Mouse (Mus musculus): Measurements from ENCODE around the gene Awat1. TPM values are rescaled to one million over a fixed set of nuclear protein-coding genes. Genes with fewer than 3 reads are reported as not detected.

Gene Awat1
- not detected for total RNA-seq (2021)
- long read RNA-seq, experiment 1 = 0 reads
- long read RNA-seq, experiment 2 = 0 reads

GRCm38 (mm10) chrX:100571951-100572350 is at the start of gene Awat1:
Awat1 (plus strand) TSS chrX:100572251.
- DNase-seq = no peak

- no peak for DNase-seq
Observed at GRCm38 (mm10) chrX:100524471-100524870, 47.6 kb upstream of the Awat1 start, which contains the start of gene Dgat2l6. Dgat2l6 (plus strand) TSS chrX:100524838.

- no peak for DNase-seq
Observed at GRCm38 (mm10) chrX:100556026-100556425, 16.0 kb upstream of the Awat1 start.

GRCm38 (mm10) chrX:100565696-100566095 is 6.4 kb upstream of the Awat1 start:
- no peak for DNase-seq

GRCm38 (mm10) chrX:100594791-100595190 is 22.7 kb downstream of the Awat1 start, which contains the start of gene P2ry4:
P2ry4 (minus strand) TSS chrX:100594869.
- DNase-seq = no peak

GRCm38 (mm10) chrX:100597439-100597838 is 25.4 kb downstream of the Awat1 start:
- DNase-seq = peak; percentile 57 to 62

GRCm38 (mm10) chrX:100599755-100600154 is 27.7 kb downstream of the Awat1 start:
- DNase-seq = no peak

- DNase-seq = no peak
Observed at GRCm38 (mm10) chrX:100605314-100605713, 33.3 kb downstream of the Awat1 start, which contains the start of gene Arr3. Arr3 (plus strand) TSS chrX:100605497.

- DNase-seq = no peak
Observed at GRCm38 (mm10) chrX:100618488-100618887, 46.4 kb downstream of the Awat1 start.

- DNase-seq = no peak
Observed at GRCm38 (mm10) chrX:100621366-100621765, 49.3 kb downstream of the Awat1 start.

- DNase-seq = no peak
Observed at GRCm38 (mm10) chrX:100624242-100624641, 52.2 kb downstream of the Awat1 start.

- DNase-seq = no peak
Observed at GRCm38 (mm10) chrX:100625146-100625545, 53.1 kb downstream of the Awat1 start.

GRCm38 (mm10) chrX:100625546-100625801 is 53.4 kb downstream of the Awat1 start, which contains the start of gene Kif4:
Kif4 (plus strand) TSS chrX:100625737.
- no peak for DNase-seq

- DNase-seq = peak; percentile 92 to 94
Observed at GRCm38 (mm10) chrX:100625802-100626793, 54.0 kb downstream of the Awat1 start, which contains the start of gene Pdzd11. Pdzd11 (minus strand) TSS chrX:100626568.

Other genes starting within 250 kb of the Awat1 start
- not detected for gene Otud6a, start 143.2 kb upstream of the Awat1 start, total RNA-seq (2021)
- gene Awat2, start 129.5 kb upstream of the Awat1 start, total RNA-seq (2021) = under 1 TPM; 0.89 to 0.95 TPM
- 10 to 100 TPM; 59.7 to 67.5 TPM for gene Igbp1, start 78.0 kb upstream of the Awat1 start, total RNA-seq (2021)
- gene Dgat2l6, start 47.4 kb upstream of the Awat1 start, total RNA-seq (2021) = not detected
- not detected for gene P2ry4, start 22.6 kb downstream of the Awat1 start, total RNA-seq (2021)
- gene Arr3, start 33.2 kb downstream of the Awat1 start, total RNA-seq (2021) = not detected
- gene Kif4, start 53.5 kb downstream of the Awat1 start, total RNA-seq (2021) = 1 to 10 TPM; 1.7 to 2.8 TPM
- 10 to 100 TPM; 45.6 to 52.2 TPM for gene Pdzd11, start 54.3 kb downstream of the Awat1 start, total RNA-seq (2021)
- gene Gdpd2, start 157.6 kb downstream of the Awat1 start, total RNA-seq (2021) = under 1 TPM; 0.23 TPM
- 10 to 100 TPM; 39.1 to 43.5 TPM for gene Dlg3, start 195.5 kb downstream of the Awat1 start, total RNA-seq (2021)

Measured in adrenal gland, postnatal 36 days (tissue).